In the genomic region with DNA sequence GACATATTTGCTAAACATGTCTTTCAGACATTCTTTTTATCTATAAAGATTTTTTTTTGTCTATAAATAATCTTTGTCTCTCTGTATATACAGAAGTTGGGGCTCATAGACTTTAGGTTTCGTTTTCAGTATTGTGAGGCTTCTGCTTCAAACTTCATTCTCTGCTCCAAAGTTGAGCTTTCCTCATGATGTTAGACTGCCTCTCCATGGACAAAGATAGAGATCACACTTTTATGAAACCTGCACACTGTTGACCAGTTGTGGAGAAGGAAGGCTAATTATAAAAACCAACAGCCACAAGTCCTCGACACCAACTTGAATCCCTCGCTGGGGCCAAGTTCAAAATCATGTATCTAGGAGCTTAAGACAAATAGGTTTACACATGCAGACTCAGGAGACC, we compare ENCODE assay signal across 15 mouse cellular contexts.
A peak's percentile ranks its signal among the peaks of the same experiment; 100 is the strongest.
DNase-seq lines count a peak whose midpoint lies in the region; ATAC-seq and TF ChIP-seq lines count a peak whose summit lies in the region.
"Had no signal": no experiment of that assay in that cellular context is flagged by ENCODE, and none has a peak within 500 bp of the region (broad histone marks: within the 10 kb centered on the region; RNA-seq: fewer than 3 reads in every experiment).

No protein-coding gene starts in this region.

- H3K4me1 ChIP-seq in cerebellum, adult 2 months (ENCODE audit: control insufficient read depth, insufficient read depth, low read length) = no peaks in the 10 kb centered on the region
- H3K4me1 ChIP-seq in hindbrain, embryonic 15.5 days (replicated peaks) = no peaks in the 10 kb centered on the region
- H3K4me1 ChIP-seq in hindbrain, embryonic 10.5 days (replicated peaks) = no peaks in the 10 kb centered on the region
- H3K4me1 ChIP-seq in midbrain, embryonic 14.5 days (ENCODE audit: control insufficient read depth, insufficient read depth, low read length) = no peaks in the 10 kb centered on the region
- no peaks in the 10 kb centered on the region for H3K4me1 ChIP-seq in midbrain, embryonic 11.5 days (ENCODE audit: control insufficient read depth, insufficient read depth, low read length)
- H3K4me1 ChIP-seq: liver, embryonic 13.5 days had no signal

- H3K27me3 ChIP-seq in cerebellum, adult 2 months (ENCODE audit: control insufficient read depth, insufficient read depth, low read length) = no peaks in the 10 kb centered on the region
- no peaks in the 10 kb centered on the region for H3K27me3 ChIP-seq in hindbrain, embryonic 15.5 days
- no peaks in the 10 kb centered on the region for H3K27me3 ChIP-seq in hindbrain, embryonic 10.5 days (ENCODE audit: insufficient read depth, poor library complexity, severe bottlenecking)
- H3K27me3 ChIP-seq in midbrain, embryonic 14.5 days (ENCODE audit: control insufficient read depth, insufficient read depth, low read length) = no peaks in the 10 kb centered on the region
- H3K27me3 ChIP-seq in midbrain, embryonic 11.5 days (ENCODE audit: control insufficient read depth, insufficient read depth, low read length) = no peaks in the 10 kb centered on the region
- H3K27me3 ChIP-seq: liver, embryonic 13.5 days had no signal

- H3K36me3 ChIP-seq in hindbrain, embryonic 15.5 days = no peaks in the 10 kb centered on the region
- H3K36me3 ChIP-seq in hindbrain, embryonic 10.5 days = no peaks in the 10 kb centered on the region
- H3K36me3 ChIP-seq in midbrain, embryonic 14.5 days (ENCODE audit: control insufficient read depth, insufficient read depth, low read length) = no peaks in the 10 kb centered on the region
- no peaks in the 10 kb centered on the region for H3K36me3 ChIP-seq in midbrain, embryonic 11.5 days (ENCODE audit: control insufficient read depth, insufficient read depth, low read length)
- H3K36me3 ChIP-seq: liver, embryonic 13.5 days had no signal

- H3K9me3 ChIP-seq in hindbrain, embryonic 15.5 days = no peaks in the 10 kb centered on the region
- no peaks in the 10 kb centered on the region for H3K9me3 ChIP-seq in hindbrain, embryonic 10.5 days
- no peaks in the 10 kb centered on the region for H3K9me3 ChIP-seq in midbrain, embryonic 14.5 days (ENCODE audit: control insufficient read depth, low read length)
- no peaks in the 10 kb centered on the region for H3K9me3 ChIP-seq in midbrain, embryonic 11.5 days (ENCODE audit: control insufficient read depth, low read length)
- H3K9me3 ChIP-seq: liver, embryonic 13.5 days had no signal

- no peak for TF ChIP-seq POLR2A in cerebellum, adult 2 months (IDR thresholded peaks at IDR 0.05; ENCODE audit: borderline replicate concordance, insufficient read depth, low read length)

- peak; percentile 19 to 36 for DNase-seq in cerebellum, adult 2 months
- no peak for DNase-seq in cerebellum, postnatal 4 days (ENCODE audit: low spot score in 2 of 2)
- DNase-seq in hindbrain, embryonic 10.5 days (ENCODE audit: low spot score) = no peak
- DNase-seq in midbrain, embryonic 14.5 days = peak; percentile 72
- DNase-seq in midbrain, embryonic 11.5 days (ENCODE audit: low spot score, missing footprints) = no peak
- DNase-seq in cerebellum, postnatal 10 days = peak; percentile 18 to 55
- DNase-seq in embryo, embryonic 9.5 days (ENCODE audit: extremely low spot score) = no peak
- DNase-seq: heart, postnatal 14 days; kidney, adult 9 months; liver, embryonic 13.5 days; lung, postnatal 36 days; thymus, postnatal 4 days had no signal

- no peak overlapping the region for H3K27ac ChIP-seq in cerebellum, adult 2 months (ENCODE audit: insufficient read depth, low read length)
- no peak overlapping the region for H3K27ac ChIP-seq in hindbrain, embryonic 15.5 days (replicated peaks)
- H3K27ac ChIP-seq in hindbrain, embryonic 10.5 days = no peak overlapping the region
- H3K27ac ChIP-seq in midbrain, embryonic 14.5 days (replicated peaks; ENCODE audit: low read depth, low read length) = no peak overlapping the region
- H3K27ac ChIP-seq in midbrain, embryonic 11.5 days (ENCODE audit: low read depth, low read length) = no peak overlapping the region
- H3K27ac ChIP-seq: liver, embryonic 13.5 days had no signal

- WGBS in cerebellum, adult 2 months = 45% methylated on average over 3 of the region's 3 CpGs
- WGBS in hindbrain, embryonic 15.5 days = 71% methylated on average over 3 of the region's 3 CpGs
- 85% methylated on average over 3 of the region's 3 CpGs for WGBS in hindbrain, embryonic 10.5 days
- 82% methylated on average over 3 of the region's 3 CpGs for WGBS in midbrain, embryonic 14.5 days
- 80% methylated on average over 3 of the region's 3 CpGs for WGBS in midbrain, embryonic 11.5 days

- H3K9ac ChIP-seq in hindbrain, embryonic 15.5 days = no peak overlapping the region
- no peak overlapping the region for H3K9ac ChIP-seq in midbrain, embryonic 14.5 days (replicated peaks; ENCODE audit: low read length)
- H3K9ac ChIP-seq in midbrain, embryonic 11.5 days (ENCODE audit: low read length) = no peak overlapping the region
- H3K9ac ChIP-seq: liver, embryonic 13.5 days had no signal

- no peak overlapping the region for H3K4me3 ChIP-seq in cerebellum, adult 2 months (replicated peaks; ENCODE audit: insufficient read depth, low read depth, low read length)
- no peak overlapping the region for H3K4me3 ChIP-seq in hindbrain, embryonic 15.5 days
- H3K4me3 ChIP-seq in hindbrain, embryonic 10.5 days = no peak overlapping the region
- no peak overlapping the region for H3K4me3 ChIP-seq in midbrain, embryonic 14.5 days (replicated peaks; ENCODE audit: low read depth, low read length)
- no peak overlapping the region for H3K4me3 ChIP-seq in midbrain, embryonic 11.5 days (ENCODE audit: low read depth, low read length)
- H3K4me3 ChIP-seq: erythroblast, embryonic 14.5 days; liver, embryonic 13.5 days had no signal

- no peak overlapping the region for H3K4me2 ChIP-seq in hindbrain, embryonic 15.5 days
- no peak overlapping the region for H3K4me2 ChIP-seq in midbrain, embryonic 14.5 days (ENCODE audit: low read length)
- no peak overlapping the region for H3K4me2 ChIP-seq in midbrain, embryonic 11.5 days
- H3K4me2 ChIP-seq: liver, embryonic 13.5 days had no signal

- peak; percentile 52; the same call in 1 of the 2 replicates for TF ChIP-seq CTCF in cerebellum, adult 2 months (IDR thresholded peaks at IDR 0.05; ENCODE audit: borderline replicate concordance, insufficient read depth, low read depth, low read length)

- ATAC-seq in hindbrain, embryonic 15.5 days (ENCODE audit: low FRiP score, low read depth) = peak; percentile 78; the same call in 1 of the 2 replicates
- ATAC-seq in midbrain, embryonic 14.5 days (ENCODE audit: low FRiP score, low TSS enrichment) = no peak
- no peak for ATAC-seq in midbrain, embryonic 11.5 days (ENCODE audit: low FRiP score)
- ATAC-seq: activated CD4-positive, CD25-positive, alpha-beta regulatory T cell, adult 4 months had no signal

Comparison
In these comparisons a context has a peak if more than half of its experiments do, and no peak if none do; other contexts are left out.
1. DNase-seq: peak in cerebellum, adult 2 months (2 of 2), midbrain, embryonic 14.5 days (single experiment) and cerebellum, postnatal 10 days (2 of 2); none in cerebellum, postnatal 4 days (0 of 2), hindbrain, embryonic 10.5 days (single experiment), midbrain, embryonic 11.5 days (single experiment) and embryo, embryonic 9.5 days (single experiment).